Mouse (Mus musculus) intestine, embryonic 15.5 days (tissue): ENCODE measurements around the gene Mtmr10. TPM values are rescaled to one million over a fixed set of nuclear protein-coding genes. Genes with fewer than 3 reads are reported as not detected.

Source experiments
- ATAC-seq: fragments of 200-750 bp; cut with Nextera tagmentation; 2 replicates; pipeline ENCODE4 v1.8.0; 2017; ENCODE audit warnings: moderate TSS enrichment, moderate library complexity
- H3K27ac ChIP-seq: fragments of 300-500 bp; sonication (generic); 2 replicates; pipeline ENCODE4 v1.5.1; 2015; ENCODE audit warnings: mild to moderate bottlenecking, inconsistent platforms
- H3K27me3 ChIP-seq: fragments of 300-500 bp; sonication (generic); replicated peaks from 2 replicates; pipeline ENCODE4 v1.6.1; 2015; ENCODE audit warnings: inconsistent platforms
- H3K36me3 ChIP-seq: fragments of 300-500 bp; sonication (generic); 2 replicates; pipeline ENCODE4 v1.6.1; 2015; ENCODE audit warnings: inconsistent platforms
- H3K4me1 ChIP-seq: fragments of 300-500 bp; sonication (generic); replicated peaks from 2 replicates; pipeline ENCODE4 v1.6.1; 2015; ENCODE audit warnings: inconsistent platforms
- H3K4me2 ChIP-seq: fragments of 300-500 bp; sonication (generic); replicated peaks from 2 replicates; pipeline ENCODE4 v1.6.1; 2015; ENCODE audit warnings: mild to moderate bottlenecking, inconsistent platforms
- H3K4me3 ChIP-seq: fragments of 300-500 bp; sonication (generic); replicated peaks from 2 replicates; pipeline ENCODE4 v1.5.1; 2015; ENCODE audit warnings: inconsistent platforms
- H3K9ac ChIP-seq: fragments of 300-500 bp; sonication (generic); 2 replicates; pipeline ENCODE4 v1.6.1; 2015; ENCODE audit warnings: inconsistent platforms
- H3K9me3 ChIP-seq: fragments of 300-500 bp; sonication (generic); 2 replicates; pipeline ENCODE4 v1.6.1; 2016; ENCODE audit warnings: inconsistent platforms
- WGBS: fragments of 180-500 bp; shearing (Covaris S2); methylation state at CpG from one replicate; pipeline ENCODE4 v1.1.7; 2015; 5-methylcytosine and 5-hydroxymethylcytosine counted together
- polyA plus RNA-seq: library from polyadenylated mRNA; unstranded; fragments of >200 nt; fragmentation: Nextera tagmentation; extraction: Ambion mirVana; gene quantifications from 2 replicates; pipeline ENCODE4 v1.2.1, GENCODE M21; 2015

Gene Mtmr10
- polyA plus RNA-seq, 1 experiment from 2014 or later, result 6.6 TPM

- no peak for ATAC-seq
- H3K4me3 ChIP-seq, result no peak overlapping the region
- H3K27ac ChIP-seq, result no peak overlapping the region
- H3K36me3 ChIP-seq, result no peaks in the 10 kb centered on the region
- H3K4me1 ChIP-seq, result no peaks in the 10 kb centered on the region
- no peak overlapping the region for H3K9ac ChIP-seq
- H3K4me2 ChIP-seq, result no peak overlapping the region
- no peaks in the 10 kb centered on the region for H3K9me3 ChIP-seq
- H3K27me3 ChIP-seq, result peaks cover 12% of the 10 kb centered on the region; the same call in 1 of the 2 replicates
- WGBS, result 85% methylated on average over 13 of the region's 13 CpGs
These were observed 21.8 kb upstream of the Mtmr10 start for GRCm38 (mm10) chr7:64265502-64266279.

GRCm38 (mm10) chr7:64266587-64266986 lies 20.9 kb upstream of the Mtmr10 start:
- Histone ChIP-seq H3K9me3 (no peaks in the 10 kb centered on the region), H3K27me3 (peaks cover 12% of the 10 kb centered on the region; the same call in 1 of the 2 replicates), H3K27ac (no peak overlapping the region), H3K9ac (no peak overlapping the region), H3K4me2 (no peak overlapping the region), H3K4me1 (no peaks in the 10 kb centered on the region), H3K4me3 (no peak overlapping the region), H3K36me3 (no peaks in the 10 kb centered on the region)
- ATAC-seq, result 0 out of 2 replicates have a peak, but pooled peaks have one; percentile 55
- 87% methylated on average over 4 of the region's 4 CpGs for WGBS

GRCm38 (mm10) chr7:64271926-64272325 lies 15.5 kb upstream of the Mtmr10 start:
- H3K27me3 ChIP-seq, result peaks cover 12% of the 10 kb centered on the region; the same call in 1 of the 2 replicates
- H3K36me3 ChIP-seq, result no peaks in the 10 kb centered on the region
- no peaks in the 10 kb centered on the region for H3K4me1 ChIP-seq
- ATAC-seq, result no peak
- H3K27ac ChIP-seq, result no peak overlapping the region
- H3K9me3 ChIP-seq, result no peaks in the 10 kb centered on the region
- no peak overlapping the region for H3K4me2 ChIP-seq
- no peak overlapping the region for H3K4me3 ChIP-seq
- H3K9ac ChIP-seq, result no peak overlapping the region
- WGBS, result 53% methylated on average over 4 of the region's 4 CpGs

- no peak for ATAC-seq
- Histone ChIP-seq H3K27me3 (no peaks in the 10 kb centered on the region), H3K9ac (no peak overlapping the region), H3K36me3 (no peaks in the 10 kb centered on the region), H3K4me2 (no peak overlapping the region), H3K9me3 (no peaks in the 10 kb centered on the region), H3K4me1 (no peaks in the 10 kb centered on the region), H3K4me3 (no peak overlapping the region), H3K27ac (no peak overlapping the region)
- WGBS, result 76% methylated on average over 4 of the region's 4 CpGs
These were observed 11.9 kb upstream of the Mtmr10 start for GRCm38 (mm10) chr7:64275518-64275917.

- Histone ChIP-seq H3K9ac (no peak overlapping the region), H3K36me3 (no peaks in the 10 kb centered on the region), H3K9me3 (no peaks in the 10 kb centered on the region), H3K4me2 (no peak overlapping the region), H3K27ac (no peak overlapping the region), H3K4me3 (no peak overlapping the region), H3K27me3 (no peaks in the 10 kb centered on the region), H3K4me1 (no peaks in the 10 kb centered on the region)
- ATAC-seq, result no peak
- 58% methylated on average over 6 of the region's 6 CpGs for WGBS
These were observed 10.5 kb upstream of the Mtmr10 start for GRCm38 (mm10) chr7:64276921-64277320.

GRCm38 (mm10) chr7:64278526-64278925 lies 8.9 kb upstream of the Mtmr10 start:
- no peak overlapping the region for H3K4me3 ChIP-seq
- no peaks in the 10 kb centered on the region for H3K36me3 ChIP-seq
- no peak overlapping the region for H3K9ac ChIP-seq
- no peaks in the 10 kb centered on the region for H3K9me3 ChIP-seq
- no peak overlapping the region for H3K4me2 ChIP-seq
- no peak for ATAC-seq
- no peak overlapping the region for H3K27ac ChIP-seq
- no peaks in the 10 kb centered on the region for H3K4me1 ChIP-seq
- H3K27me3 ChIP-seq, result no peaks in the 10 kb centered on the region
- 86% methylated on average over 1 of the region's 1 CpGs for WGBS

- no peak overlapping the region for H3K27ac ChIP-seq
- H3K4me3 ChIP-seq, result no peak overlapping the region
- no peaks in the 10 kb centered on the region for H3K4me1 ChIP-seq
- no peaks in the 10 kb centered on the region for H3K36me3 ChIP-seq
- ATAC-seq, result no peak
- no peaks in the 10 kb centered on the region for H3K27me3 ChIP-seq
- H3K4me2 ChIP-seq, result no peak overlapping the region
- WGBS, result 78% methylated on average over 3 of the region's 3 CpGs
- no peaks in the 10 kb centered on the region for H3K9me3 ChIP-seq
- no peak overlapping the region for H3K9ac ChIP-seq
These were observed 7.9 kb upstream of the Mtmr10 start for GRCm38 (mm10) chr7:64279548-64279947.

- Histone ChIP-seq H3K4me2 (peak overlapping the region; percentile 72), H3K4me1 (no peaks in the 10 kb centered on the region), H3K36me3 (no peaks in the 10 kb centered on the region), H3K4me3 (0 out of 2 replicates have a peak overlapping the region, but pooled peaks have one; percentile 75), H3K9me3 (no peaks in the 10 kb centered on the region), H3K9ac (no peak overlapping the region), H3K27ac (no peak overlapping the region), H3K27me3 (no peaks in the 10 kb centered on the region)
- ATAC-seq, result no peak
These were observed 887 bp upstream of the Mtmr10 start for GRCm38 (mm10) chr7:64286566-64286965.

- no peaks in the 10 kb centered on the region for H3K27me3 ChIP-seq
- H3K9me3 ChIP-seq, result no peaks in the 10 kb centered on the region
- no peak overlapping the region for H3K4me3 ChIP-seq
- no peaks in the 10 kb centered on the region for H3K4me1 ChIP-seq
- no peak for ATAC-seq
- WGBS, result 86% methylated on average over 7 of the region's 7 CpGs
- H3K4me2 ChIP-seq, result no peak overlapping the region
- no peak overlapping the region for H3K27ac ChIP-seq
- no peaks in the 10 kb centered on the region for H3K36me3 ChIP-seq
- no peak overlapping the region for H3K9ac ChIP-seq
These were observed 2.0 kb downstream of the Mtmr10 start for GRCm38 (mm10) chr7:64289416-64289815.

- H3K36me3 ChIP-seq, result no peaks in the 10 kb centered on the region
- H3K4me1 ChIP-seq, result no peaks in the 10 kb centered on the region
- H3K9ac ChIP-seq, result no peak overlapping the region
- H3K4me2 ChIP-seq, result no peak overlapping the region
- H3K4me3 ChIP-seq, result no peak overlapping the region
- ATAC-seq, result no peak
- no peaks in the 10 kb centered on the region for H3K9me3 ChIP-seq
- H3K27ac ChIP-seq, result no peak overlapping the region
- H3K27me3 ChIP-seq, result no peaks in the 10 kb centered on the region
- WGBS, result 87% methylated on average over 6 of the region's 6 CpGs
These were observed 3.0 kb downstream of the Mtmr10 start for GRCm38 (mm10) chr7:64290431-64290830.

- 92% methylated on average over 10 of the region's 10 CpGs for WGBS
- no peak overlapping the region for H3K9ac ChIP-seq
These were observed 4.3 kb downstream of the Mtmr10 start for GRCm38 (mm10) chr7:64291722-64292121.

GRCm38 (mm10) chr7:64296286-64297010 lies 9.0 kb downstream of the Mtmr10 start:
- Histone ChIP-seq H3K36me3 (no peaks in the 10 kb centered on the region), H3K27ac (no peak overlapping the region), H3K4me3 (no peak overlapping the region), H3K4me1 (no peaks in the 10 kb centered on the region), H3K9me3 (no peaks in the 10 kb centered on the region), H3K27me3 (no peaks in the 10 kb centered on the region), H3K9ac (no peak overlapping the region), H3K4me2 (no peak overlapping the region)
- ATAC-seq, result no peak
- 46% methylated on average over 5 of the region's 5 CpGs for WGBS

More at GRCm38 (mm10) chr7:64291722-64292121, 4.3 kb downstream of the Mtmr10 start:
- Histone ChIP-seq H3K4me3 (no peak overlapping the region), H3K36me3 (no peaks in the 10 kb centered on the region), H3K4me2 (no peak overlapping the region), H3K9me3 (no peaks in the 10 kb centered on the region), H3K27me3 (no peaks in the 10 kb centered on the region), H3K4me1 (no peaks in the 10 kb centered on the region), H3K27ac (no peak overlapping the region)
- ATAC-seq, result no peak
